Mouse (Mus musculus) cerebellum, adult 2 months (tissue): ENCODE data around the gene Serinc2. TPM values are rescaled to one million over a fixed set of nuclear protein-coding genes. Genes with fewer than 3 reads are reported as not detected.
A peak's percentile ranks its signal among the peaks of the same experiment; 100 is the strongest.

ENCODE experiments used
- DNase-seq, 2 experiments: peaks; one replicate each; pipeline ENCODE4 v3.0.0; 2021
- H3K27ac ChIP-seq: fragments of 200-500 bp; 2 replicates; pipeline ENCODE4 v1.5.1; 2012; ENCODE audit warnings: low read length, control low read depth, inconsistent platforms; ENCODE audit not compliant: insufficient read depth
- H3K27me3 ChIP-seq: fragments of 200-500 bp; 2 replicates; pipeline ENCODE4 v1.6.1; 2012; ENCODE audit warnings: inconsistent platforms, mild to moderate bottlenecking, low read length, moderate library complexity; ENCODE audit not compliant: control insufficient read depth, insufficient read depth
- H3K4me1 ChIP-seq: fragments of 200-500 bp; 2 replicates; pipeline ENCODE4 v1.6.1; 2011; ENCODE audit warnings: low read length; ENCODE audit not compliant: control insufficient read depth, insufficient read depth
- H3K4me3 ChIP-seq: fragments of 200-500 bp; replicated peaks from 2 replicates; pipeline ENCODE3; 2011; ENCODE audit warnings: mild to moderate bottlenecking, low read depth, low read length, control low read depth; ENCODE audit not compliant: insufficient read depth
- CTCF ChIP-seq: fragments of 200-500 bp; IDR thresholded peaks from 2 replicates; pipeline ENCODE4 v1.5.1; 2011; ENCODE audit warnings: low read depth, mild to moderate bottlenecking, control low read depth, low read length, moderate library complexity, borderline replicate concordance; ENCODE audit not compliant: insufficient read depth
- POLR2A ChIP-seq: fragments of 200-500 bp; IDR thresholded peaks from 2 replicates; pipeline ENCODE4 v1.6.1; 2011; ENCODE audit warnings: low read length, control low read depth, borderline replicate concordance; ENCODE audit not compliant: insufficient read depth
- WGBS: fragments of 180-500 bp; shearing (Covaris S2); methylation state at CpG from one replicate; pipeline ENCODE4 v1.1.7; 2018; 5-methylcytosine and 5-hydroxymethylcytosine counted together
- polyA plus RNA-seq: library from polyadenylated mRNA; depleted of rRNA; stranded (reverse); fragments of >200 nt; gene quantifications from 2 replicates; pipeline ENCODE4 v1.2.3, GENCODE M21; 2012

Gene Serinc2
- polyA plus RNA-seq, 1 experiment = 39.6 TPM

GRCm38 (mm10) chr4:130266601-130267000 is 12.4 kb downstream of the Serinc2 start:
- TF ChIP-seq POLR2A (no peak), CTCF (no peak)
- H3K27ac ChIP-seq = no peak overlapping the region
- H3K27me3 ChIP-seq = no peaks in the 10 kb centered on the region
- 84% methylated on average over 9 of the region's 9 CpGs for WGBS
- H3K4me3 ChIP-seq = no peak overlapping the region
- H3K4me1 ChIP-seq = peaks cover 32% of the 10 kb centered on the region
- DNase-seq = no peak

GRCm38 (mm10) chr4:130264698-130265349 is 14.2 kb downstream of the Serinc2 start:
- 25% methylated on average over 24 of the region's 24 CpGs for WGBS
- TF ChIP-seq POLR2A (no peak), CTCF (peak; percentile 90)
- no peaks in the 10 kb centered on the region for H3K27me3 ChIP-seq
- H3K4me3 ChIP-seq = no peak overlapping the region
- H3K27ac ChIP-seq = no peak overlapping the region
- DNase-seq = peak; percentile 71 to 86
- peaks cover 18% of the 10 kb centered on the region for H3K4me1 ChIP-seq

GRCm38 (mm10) chr4:130264131-130264530 is 14.9 kb downstream of the Serinc2 start:
- DNase-seq = no peak
- Histone ChIP-seq H3K27ac (no peak overlapping the region), H3K4me3 (no peak overlapping the region), H3K4me1 (peaks cover 14% of the 10 kb centered on the region), H3K27me3 (no peaks in the 10 kb centered on the region)
- TF ChIP-seq CTCF (no peak), POLR2A (no peak)
- WGBS = 37% methylated on average over 11 of the region's 11 CpGs

DNA sequence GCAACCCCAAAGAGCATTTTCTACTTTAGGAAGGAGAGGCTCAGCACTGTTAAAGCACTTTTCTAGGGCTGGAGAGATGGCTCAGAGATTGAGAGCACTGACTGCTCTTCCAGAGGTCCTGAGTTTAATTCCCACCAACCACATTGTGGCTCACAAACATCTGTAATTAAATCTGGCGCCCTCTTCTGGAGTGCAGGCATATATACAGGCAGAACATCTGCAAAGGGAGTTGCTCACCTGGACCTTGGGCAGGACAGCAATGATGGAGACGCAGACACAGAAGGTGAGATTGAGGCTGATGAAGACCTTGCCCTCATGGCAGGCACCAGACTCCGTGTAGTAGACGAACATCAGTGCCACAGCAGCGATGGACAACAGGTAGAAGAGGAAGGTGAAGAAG is 18.6 kb downstream of the Serinc2 start:
- TF ChIP-seq CTCF (no peak), POLR2A (no peak)
- Histone ChIP-seq H3K27ac (no peak overlapping the region), H3K4me1 (peaks cover 6% of the 10 kb centered on the region; the same call in 1 of the 2 replicates), H3K27me3 (no peaks in the 10 kb centered on the region), H3K4me3 (no peak overlapping the region)
- DNase-seq = no peak
- WGBS = 45% methylated on average over 5 of the region's 5 CpGs

GRCm38 (mm10) chr4:130252441-130253157 is 26.4 kb downstream of the Serinc2 start:
- 77% methylated on average over 8 of the region's 8 CpGs for WGBS
- TF ChIP-seq POLR2A = no peak
- TF ChIP-seq CTCF = no peak
- H3K27ac ChIP-seq = no peak overlapping the region
- no peaks in the 10 kb centered on the region for H3K4me1 ChIP-seq
- no peak overlapping the region for H3K4me3 ChIP-seq
- no peaks in the 10 kb centered on the region for H3K27me3 ChIP-seq
- DNase-seq = no peak

DNA sequence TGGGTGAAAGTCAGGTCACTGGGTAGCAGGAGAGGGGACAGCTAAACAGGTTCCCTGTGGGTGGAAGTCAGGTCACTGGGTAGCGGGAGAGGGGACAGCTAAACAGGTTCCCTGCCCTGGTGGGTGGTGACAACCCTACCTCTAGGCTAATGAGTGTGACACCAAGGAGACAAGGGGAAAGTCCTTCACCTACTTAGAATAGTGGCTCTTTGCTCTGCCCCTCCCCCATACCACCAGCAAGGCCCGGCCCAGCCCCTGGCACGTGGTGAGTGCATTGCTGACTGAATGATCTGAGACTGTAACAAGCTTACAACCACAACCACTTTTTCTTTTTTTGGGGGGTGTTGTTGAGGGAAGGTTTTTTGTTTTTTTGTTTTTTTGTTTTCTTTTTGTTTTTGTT is 27.2 kb downstream of the Serinc2 start:
- no peaks in the 10 kb centered on the region for H3K27me3 ChIP-seq
- WGBS = 51% methylated on average over 3 of the region's 3 CpGs
- no peak for DNase-seq
- no peak overlapping the region for H3K27ac ChIP-seq
- TF ChIP-seq POLR2A (no peak), CTCF (no peak)
- H3K4me1 ChIP-seq = no peaks in the 10 kb centered on the region
- no peak overlapping the region for H3K4me3 ChIP-seq

GRCm38 (mm10) chr4:130251172-130251705 is 27.8 kb downstream of the Serinc2 start:
- 54% methylated on average over 7 of the region's 7 CpGs for WGBS
- H3K27me3 ChIP-seq = no peaks in the 10 kb centered on the region
- no peak for DNase-seq
- TF ChIP-seq POLR2A (no peak), CTCF (no peak)
- H3K27ac ChIP-seq = no peak overlapping the region
- H3K4me3 ChIP-seq = no peak overlapping the region
- H3K4me1 ChIP-seq = no peaks in the 10 kb centered on the region

GRCm38 (mm10) chr4:130248636-130249035 is 30.4 kb downstream of the Serinc2 start:
- H3K4me3 ChIP-seq = no peak overlapping the region
- 56% methylated on average over 3 of the region's 3 CpGs for WGBS
- TF ChIP-seq POLR2A = no peak
- TF ChIP-seq CTCF = no peak
- no peak overlapping the region for H3K27ac ChIP-seq
- DNase-seq = no peak
- H3K27me3 ChIP-seq = no peaks in the 10 kb centered on the region
- H3K4me1 ChIP-seq = no peaks in the 10 kb centered on the region
